Mouse (Mus musculus) CH12F3 (cell line): ENCODE measurements around the gene Hbs1l.

Experiments
- in situ Hi-C: fragments of 300-500 bp; cut with MboI; formaldehyde crosslinking; loops from 2 replicates; pipeline ENCODE4 v1.14.3; 2020; ENCODE audit warnings: low sequenced_read_pairs

The Hbs1l gene

DNA sequence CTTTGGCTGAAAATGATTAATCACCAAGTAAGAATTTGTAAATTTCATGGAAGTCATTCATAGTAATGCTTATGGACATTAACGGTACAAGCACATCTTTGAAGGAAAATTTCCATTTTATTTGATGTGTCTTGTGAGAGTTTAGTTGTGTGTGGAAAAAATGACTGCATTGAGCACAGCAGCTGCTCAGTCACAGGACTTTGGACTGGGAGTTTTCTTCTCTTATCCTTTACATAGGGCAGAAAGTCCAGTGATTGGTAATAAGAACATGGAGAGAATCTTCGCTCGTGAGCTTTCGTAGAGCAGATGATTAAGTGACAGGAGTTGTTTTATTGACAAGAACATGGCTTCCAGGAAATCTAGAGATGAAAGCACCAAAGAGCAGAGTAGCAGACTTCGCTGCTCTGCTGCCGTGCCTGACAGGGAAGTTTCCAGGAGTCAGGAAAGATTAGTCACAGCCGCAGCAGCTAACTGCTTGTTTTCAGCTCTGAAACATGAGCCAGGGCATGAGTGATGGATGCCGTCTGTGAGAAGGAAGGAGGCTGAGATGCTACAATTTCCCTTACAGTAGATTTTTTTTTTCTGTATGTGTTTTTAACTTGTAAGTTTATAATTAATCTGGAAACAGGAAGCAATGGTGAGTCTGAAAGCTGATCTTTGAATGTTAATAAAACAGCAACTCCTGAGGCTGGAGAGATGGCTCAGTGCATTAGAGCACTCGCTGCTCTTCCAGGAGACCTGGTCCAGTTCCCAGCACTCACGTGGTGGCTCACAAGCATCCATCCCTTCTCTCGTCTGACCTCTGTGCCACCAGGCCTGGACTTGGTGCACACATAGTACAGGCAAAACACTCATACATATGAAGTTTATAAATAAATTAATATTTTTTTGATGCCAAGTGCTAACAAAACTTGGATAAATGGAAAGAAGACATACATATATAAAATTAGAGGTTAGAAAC, 9.2 kb downstream of the Hbs1l start:
- in situ Hi-C loops, result no loop called here

- in situ Hi-C loops, result no loop called here
Measured at GRCm38 (mm10) chr10:21313732-21314131, 18.0 kb downstream of the Hbs1l start.

- in situ Hi-C loops, result no loop called here
Measured at GRCm38 (mm10) chr10:21316123-21316522, 20.3 kb downstream of the Hbs1l start.

- in situ Hi-C loops, result no loop called here
Measured at GRCm38 (mm10) chr10:21318250-21318649, 22.5 kb downstream of the Hbs1l start.

DNA sequence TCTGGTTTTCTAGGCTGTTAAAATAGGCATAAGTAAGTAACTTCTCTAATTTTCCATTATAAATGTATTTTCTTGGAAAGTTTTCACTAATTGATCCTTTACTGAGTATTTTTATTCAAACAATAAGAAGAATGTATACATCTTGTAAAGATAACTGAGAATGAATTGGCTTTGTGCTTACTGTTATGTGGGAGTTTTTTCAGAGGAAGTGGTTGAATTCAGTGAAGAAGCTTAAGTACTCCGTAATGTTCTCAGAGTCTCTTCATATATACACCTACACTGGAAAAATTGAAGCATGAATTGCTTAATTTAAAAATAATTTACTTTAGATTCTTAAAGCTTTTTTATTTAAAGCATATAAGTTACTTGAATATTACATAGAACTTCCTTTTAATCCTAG, 23.2 kb downstream of the Hbs1l start:
- in situ Hi-C loops, result no loop called here

DNA sequence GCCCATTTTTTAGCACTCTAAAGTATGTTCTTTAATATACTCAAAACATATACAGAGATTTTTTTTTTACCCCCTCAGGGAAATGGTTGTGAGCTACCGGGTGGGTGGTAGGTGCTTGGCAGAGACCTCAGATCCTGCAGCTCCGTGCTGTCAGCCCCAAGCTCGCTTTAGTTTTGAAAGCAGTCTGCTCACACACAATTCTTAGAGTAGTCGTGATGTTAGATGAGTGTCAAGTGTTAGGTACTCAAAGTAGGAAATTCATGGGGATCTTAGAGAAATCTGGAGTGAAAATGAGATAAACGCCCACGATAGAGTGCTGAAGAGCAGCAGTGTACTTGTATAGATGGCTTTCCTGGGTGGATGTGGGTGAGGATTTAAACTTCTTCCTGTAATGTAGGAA, 24.8 kb downstream of the Hbs1l start:
- in situ Hi-C loops, result no loop called here

DNA sequence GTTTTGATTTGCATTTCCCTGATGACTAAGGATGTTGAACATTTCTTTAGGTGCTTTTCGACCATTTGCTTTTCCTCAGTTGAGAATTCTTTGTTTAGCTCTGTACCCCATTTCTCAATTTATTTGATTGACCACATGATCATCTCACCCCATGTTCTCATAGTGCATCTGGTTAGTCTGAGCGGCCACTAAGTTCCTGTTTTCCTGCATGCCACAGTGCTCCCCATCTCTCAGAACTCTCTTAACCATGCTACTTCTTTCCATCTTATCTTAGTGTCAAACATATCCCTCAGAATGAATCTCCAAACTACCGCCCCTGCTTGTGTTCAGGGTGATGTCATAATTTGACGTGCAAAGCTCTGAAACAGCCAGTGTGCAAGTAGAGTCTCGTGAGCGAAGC, 30.6 kb downstream of the Hbs1l start:
- in situ Hi-C loops, result loop anchor here (25.0 kb wide), 1 partner anchor 339 kb away; no protein-coding TSS in a partner anchor

DNA sequence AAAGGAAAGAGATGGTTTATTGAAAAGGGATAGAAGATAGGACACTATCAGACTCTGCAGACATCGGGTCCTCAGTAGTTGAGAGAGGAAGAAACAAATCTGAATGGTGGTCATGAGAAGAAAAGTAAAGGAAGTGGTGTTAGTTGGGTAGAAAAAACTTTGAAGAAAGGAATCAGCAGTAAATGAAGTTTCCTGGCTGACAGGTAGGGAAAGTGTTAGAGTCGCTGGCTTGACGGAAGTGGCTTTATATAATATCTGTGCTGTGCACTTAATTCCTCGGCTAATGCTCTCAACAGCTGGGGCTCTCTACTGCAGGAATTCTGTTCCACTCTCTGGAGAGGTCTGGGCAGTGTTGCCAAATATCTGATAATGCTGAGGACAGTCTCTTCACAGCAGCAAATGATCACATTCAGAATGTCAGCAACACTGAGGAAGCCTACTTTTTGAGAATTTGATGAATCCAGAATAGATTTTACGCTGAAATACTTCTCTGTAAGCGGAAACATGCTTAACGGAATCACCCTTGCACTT, 31.9 kb downstream of the Hbs1l start:
- in situ Hi-C loops, result loop anchor here (25.0 kb wide), 1 partner anchor 340 kb away; no protein-coding TSS in a partner anchor

- in situ Hi-C loops, result loop anchor here (25.0 kb wide), 1 partner anchor 347 kb away; no protein-coding TSS in a partner anchor
Measured at GRCm38 (mm10) chr10:21334349-21335105, 38.7 kb downstream of the Hbs1l start.

GRCm38 (mm10) chr10:21335534-21335933, 39.8 kb downstream of the Hbs1l start:
- in situ Hi-C loops, result loop anchor here (25.0 kb wide), 1 partner anchor 348 kb away; no protein-coding TSS in a partner anchor

- in situ Hi-C loops, result loop anchor here (25.0 kb wide), 1 partner anchor 350 kb away; no protein-coding TSS in a partner anchor
Measured at GRCm38 (mm10) chr10:21337191-21337590, 41.4 kb downstream of the Hbs1l start.

DNA sequence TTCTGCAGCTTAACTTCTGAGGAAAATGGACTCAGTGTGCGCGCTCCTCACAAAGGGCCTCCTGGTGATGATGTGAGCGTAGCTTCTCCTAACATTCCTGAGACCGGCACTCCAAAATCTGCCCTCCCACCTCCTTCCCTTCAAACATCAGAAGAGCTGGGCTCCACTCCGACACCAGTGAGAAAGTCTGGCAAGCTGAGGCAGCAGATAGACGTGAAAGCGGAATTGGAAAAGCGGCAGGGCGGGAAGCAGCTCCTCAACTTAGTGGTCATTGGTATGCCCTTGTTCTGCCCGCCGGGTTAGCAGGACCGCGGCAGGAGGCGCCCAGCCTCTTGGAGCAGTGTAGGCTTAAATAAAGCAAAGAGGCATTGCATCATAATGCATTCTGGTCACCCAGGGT, 45.9 kb downstream of the Hbs1l start:
- in situ Hi-C loops, result loop anchor here (25.0 kb wide), 1 partner anchor 354 kb away; no protein-coding TSS in a partner anchor

GRCm38 (mm10) chr10:21342331-21343005, 46.7 kb downstream of the Hbs1l start:
- in situ Hi-C loops, result loop anchor here (25.0 kb wide), 1 partner anchor 355 kb away; no protein-coding TSS in a partner anchor

DNA sequence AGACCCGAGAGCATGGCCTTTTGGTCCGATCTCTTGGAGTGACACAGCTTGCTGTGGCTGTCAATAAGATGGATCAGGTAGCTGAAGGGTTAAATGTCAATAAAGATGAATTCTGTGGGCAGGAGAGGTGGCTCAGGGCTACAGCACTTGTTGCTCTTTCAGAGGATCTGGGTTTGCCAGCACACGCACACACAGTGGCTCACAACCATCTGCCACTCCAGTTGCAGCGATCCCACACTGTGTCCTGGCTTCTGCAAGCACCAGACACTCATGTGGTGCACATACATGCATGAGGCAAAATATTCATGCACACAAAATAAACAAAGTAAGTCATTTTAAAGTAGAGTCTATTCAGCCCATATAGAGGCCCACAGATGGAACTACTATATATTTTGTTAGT, 51.6 kb downstream of the Hbs1l start:
- in situ Hi-C loops, result loop anchor here (25.0 kb wide), 1 partner anchor 360 kb away; no protein-coding TSS in a partner anchor

- in situ Hi-C loops, result loop anchor here (25.0 kb wide), 1 partner anchor 362 kb away; no protein-coding TSS in a partner anchor
Measured at GRCm38 (mm10) chr10:21349449-21349848, 53.7 kb downstream of the Hbs1l start.

- in situ Hi-C loops, result loop anchor here (25.0 kb wide), 1 partner anchor 363 kb away; no protein-coding TSS in a partner anchor
Measured at GRCm38 (mm10) chr10:21349946-21350345, 54.2 kb downstream of the Hbs1l start.

GRCm38 (mm10) chr10:21350531-21351515, 55.0 kb downstream of the Hbs1l start:
- in situ Hi-C loops, result no loop called here

DNA sequence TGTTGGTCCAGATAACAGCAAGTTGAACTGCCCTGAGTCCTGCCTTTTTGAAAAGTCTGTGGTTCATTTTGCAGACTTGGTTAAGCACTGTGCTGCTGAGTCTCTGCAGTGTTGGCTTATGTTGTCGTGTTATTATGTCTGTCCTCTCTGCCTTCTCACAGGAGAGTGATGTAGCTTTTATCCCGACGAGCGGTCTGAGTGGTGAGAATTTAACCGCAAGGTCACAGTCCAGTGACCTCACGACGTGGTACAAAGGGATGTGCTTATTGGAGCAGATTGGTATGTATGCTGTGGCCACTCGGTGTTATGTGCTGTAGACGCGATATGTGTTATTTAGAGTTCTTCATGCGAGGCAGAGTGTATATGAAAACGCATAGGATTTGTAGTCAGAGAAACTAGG, 56.0 kb downstream of the Hbs1l start:
- in situ Hi-C loops, result no loop called here

DNA sequence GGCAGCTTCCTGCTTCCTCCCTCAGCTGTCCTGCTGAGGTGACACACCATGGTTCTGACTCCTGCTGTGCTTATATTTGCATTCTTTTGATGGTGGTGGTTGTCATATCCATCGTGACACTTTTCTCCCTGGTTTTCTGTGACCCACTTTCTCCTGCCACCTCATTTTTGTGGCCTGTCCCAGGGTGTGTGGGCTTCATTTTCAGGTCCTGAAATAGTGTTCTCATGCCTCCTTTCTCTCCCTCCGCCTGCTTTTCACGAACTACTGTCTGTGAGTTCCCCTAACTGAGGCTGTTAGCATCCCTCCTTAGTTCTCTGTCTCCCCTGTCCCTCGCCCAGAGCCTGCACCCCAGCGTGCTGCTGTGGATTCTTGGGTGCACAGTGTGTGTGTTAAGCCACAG, 58.1 kb downstream of the Hbs1l start:
- in situ Hi-C loops, result no loop called here
